In genomic region chr16:9836542-9836941, GRCm38 (mm10) we compare ENCODE assay signal across 13 mouse cellular contexts.
DNase-seq lines count a peak whose midpoint lies in the region; ATAC-seq and TF ChIP-seq lines count a peak whose summit lies in the region.
"Had no signal": no experiment of that assay in that cellular context is flagged by ENCODE, and none has a peak within 500 bp of the region (broad histone marks: within the 10 kb centered on the region; RNA-seq: fewer than 3 reads in every experiment).

No protein-coding gene starts in this region.

- H3K4me1 ChIP-seq in hindbrain, embryonic 11.5 days (replicated peaks; ENCODE audit: control insufficient read depth, insufficient read depth, low read length): no peaks in the 10 kb centered on the region
- no peaks in the 10 kb centered on the region for H3K4me1 ChIP-seq in hindbrain, postnatal 0 days (ENCODE audit: insufficient read depth, low read length)
- no peaks in the 10 kb centered on the region for H3K4me1 ChIP-seq in stomach, postnatal 0 days (replicated peaks; ENCODE audit: control insufficient read depth, insufficient read depth)
- no peaks in the 10 kb centered on the region for H3K4me1 ChIP-seq in forebrain, embryonic 16.5 days (replicated peaks; ENCODE audit: control insufficient read depth, insufficient read depth, low read length)
- H3K4me1 ChIP-seq: heart, embryonic 12.5 days; limb, embryonic 15.5 days had no signal

- no peaks in the 10 kb centered on the region for H3K27me3 ChIP-seq in hindbrain, embryonic 11.5 days (ENCODE audit: control insufficient read depth, insufficient read depth, low read length)
- no peaks in the 10 kb centered on the region for H3K27me3 ChIP-seq in hindbrain, postnatal 0 days (ENCODE audit: insufficient read depth, low read length)
- H3K27me3 ChIP-seq in stomach, postnatal 0 days (ENCODE audit: control insufficient read depth, insufficient read depth, low read length): no peaks in the 10 kb centered on the region
- no peaks in the 10 kb centered on the region for H3K27me3 ChIP-seq in forebrain, embryonic 16.5 days (replicated peaks; ENCODE audit: control insufficient read depth, insufficient read depth, low read length)
- H3K27me3 ChIP-seq: heart, embryonic 12.5 days; limb, embryonic 15.5 days had no signal

- H3K36me3 ChIP-seq in hindbrain, embryonic 11.5 days (ENCODE audit: control insufficient read depth, insufficient read depth, low read length): no peaks in the 10 kb centered on the region
- H3K36me3 ChIP-seq in hindbrain, postnatal 0 days (ENCODE audit: insufficient read depth, low read length): no peaks in the 10 kb centered on the region
- no peaks in the 10 kb centered on the region for H3K36me3 ChIP-seq in stomach, postnatal 0 days (ENCODE audit: control insufficient read depth, insufficient read depth, low read length)
- H3K36me3 ChIP-seq in forebrain, embryonic 16.5 days (ENCODE audit: control insufficient read depth, insufficient read depth): no peaks in the 10 kb centered on the region
- H3K36me3 ChIP-seq: heart, embryonic 12.5 days; limb, embryonic 15.5 days had no signal

- peak; percentile 37 for DNase-seq in hindbrain, embryonic 11.5 days (ENCODE audit: low spot score)
- no peak for DNase-seq in hindbrain, postnatal 0 days (ENCODE audit: low spot score)
- DNase-seq in testis, postnatal 10 days (ENCODE audit: low spot score): peak; percentile 40
- no peak for DNase-seq in testis, postnatal 14 days (ENCODE audit: low spot score)
- peak; percentile 25 for DNase-seq in embryo, embryonic 9.5 days (ENCODE audit: extremely low spot score)
- DNase-seq in stomach, postnatal 0 days (ENCODE audit: low spot score): peak; percentile 14
- no peak for DNase-seq in left cerebral cortex, postnatal 4 days
- DNase-seq: cerebellum, adult 2 months; layer of hippocampus, adult 9-11 months had no signal

- intact Hi-C loops in left cerebral cortex, postnatal 4 days (cut with DNase I): no loop called here

- H3K4me3 ChIP-seq in hindbrain, embryonic 11.5 days (ENCODE audit: low read depth, low read length): no peak overlapping the region
- no peak overlapping the region for H3K4me3 ChIP-seq in hindbrain, postnatal 0 days (ENCODE audit: low read length)
- H3K4me3 ChIP-seq in stomach, postnatal 0 days (ENCODE audit: low read depth, low read length): no peak overlapping the region
- H3K4me3 ChIP-seq in forebrain, embryonic 16.5 days (replicated peaks; ENCODE audit: low read length): no peak overlapping the region
- H3K4me3 ChIP-seq: heart, embryonic 12.5 days; limb, embryonic 15.5 days had no signal

- no peak overlapping the region for H3K4me2 ChIP-seq in hindbrain, embryonic 11.5 days (replicated peaks; ENCODE audit: low read depth, low read length)
- H3K4me2 ChIP-seq in hindbrain, postnatal 0 days (ENCODE audit: low read depth, low read length): no peak overlapping the region
- no peak overlapping the region for H3K4me2 ChIP-seq in stomach, postnatal 0 days (replicated peaks; ENCODE audit: low read depth)
- H3K4me2 ChIP-seq in forebrain, embryonic 16.5 days (ENCODE audit: low read length): no peak overlapping the region
- H3K4me2 ChIP-seq: heart, embryonic 12.5 days; limb, embryonic 15.5 days had no signal

- H3K9ac ChIP-seq in hindbrain, embryonic 11.5 days (ENCODE audit: low read depth, low read length): no peak overlapping the region
- H3K9ac ChIP-seq in hindbrain, postnatal 0 days (replicated peaks; ENCODE audit: low read length): no peak overlapping the region
- H3K9ac ChIP-seq in stomach, postnatal 0 days (ENCODE audit: low read length): no peak overlapping the region
- H3K9ac ChIP-seq in forebrain, embryonic 16.5 days (replicated peaks; ENCODE audit: low read depth, low read length): no peak overlapping the region
- H3K9ac ChIP-seq: heart, embryonic 12.5 days; limb, embryonic 15.5 days had no signal

- WGBS in hindbrain, embryonic 11.5 days: 50% methylated on average over 8 of the region's 8 CpGs
- 53% methylated on average over 8 of the region's 8 CpGs for WGBS in hindbrain, postnatal 0 days
- WGBS in stomach, postnatal 0 days: 32% methylated on average over 8 of the region's 8 CpGs
- WGBS in forebrain, embryonic 16.5 days: 45% methylated on average over 8 of the region's 8 CpGs

- no peak overlapping the region for H3K27ac ChIP-seq in hindbrain, embryonic 11.5 days (ENCODE audit: low read depth, low read length)
- H3K27ac ChIP-seq in hindbrain, postnatal 0 days: no peak overlapping the region
- no peak overlapping the region for H3K27ac ChIP-seq in stomach, postnatal 0 days (replicated peaks)
- no peak overlapping the region for H3K27ac ChIP-seq in forebrain, embryonic 16.5 days (ENCODE audit: low read length)
- H3K27ac ChIP-seq: limb, embryonic 15.5 days; macrophage had no signal

- ATAC-seq in hindbrain, embryonic 11.5 days (ENCODE audit: low FRiP score): no peak
- ATAC-seq in hindbrain, postnatal 0 days: no peak
- ATAC-seq in stomach, postnatal 0 days (ENCODE audit: low FRiP score, low TSS enrichment): no peak
- ATAC-seq in forebrain, embryonic 16.5 days: no peak

- no peak for TF ChIP-seq CTCF in hindbrain, postnatal 0 days (IDR thresholded peaks at IDR 0.05; ENCODE audit: low read depth)
- TF ChIP-seq CTCF in stomach, postnatal 0 days (IDR thresholded peaks at IDR 0.05; ENCODE audit: low read depth): no peak

- H3K9me3 ChIP-seq in hindbrain, embryonic 11.5 days (ENCODE audit: control insufficient read depth, low read length): no peaks in the 10 kb centered on the region
- H3K9me3 ChIP-seq in hindbrain, postnatal 0 days (ENCODE audit: low read length): no peaks in the 10 kb centered on the region
- H3K9me3 ChIP-seq in stomach, postnatal 0 days (ENCODE audit: control insufficient read depth, low read length): no peaks in the 10 kb centered on the region
- H3K9me3 ChIP-seq in forebrain, embryonic 16.5 days (ENCODE audit: control insufficient read depth, low read length): no peaks in the 10 kb centered on the region
- H3K9me3 ChIP-seq: heart, embryonic 12.5 days; limb, embryonic 15.5 days had no signal

- no peak for TF ChIP-seq EP300 in stomach, postnatal 0 days (optimal IDR thresholded peaks at IDR 0.05)

Comparison
In these comparisons a context has a peak if more than half of its experiments do, and no peak if none do; other contexts are left out.
1. DNase-seq: peak in hindbrain, embryonic 11.5 days (single experiment), testis, postnatal 10 days (single experiment), embryo, embryonic 9.5 days (single experiment) and stomach, postnatal 0 days (single experiment); none in hindbrain, postnatal 0 days (single experiment), testis, postnatal 14 days (single experiment) and left cerebral cortex, postnatal 4 days (single experiment).